Mouse (Mus musculus) stomach, postnatal 0 days (tissue): ENCODE data around the gene Spryd3.

ENCODE experiments used
- CTCF ChIP-seq: IDR thresholded peaks from 2 replicates; pipeline ENCODE4 v1.5.1; 2016; ENCODE audit warnings: antibody characterized with exemption, low read depth, mild to moderate bottlenecking, moderate library complexity
- EP300 ChIP-seq: optimal IDR thresholded peaks from 2 replicates; pipeline ENCODE3; 2016; ENCODE audit warnings: antibody characterized with exemption

DNA sequence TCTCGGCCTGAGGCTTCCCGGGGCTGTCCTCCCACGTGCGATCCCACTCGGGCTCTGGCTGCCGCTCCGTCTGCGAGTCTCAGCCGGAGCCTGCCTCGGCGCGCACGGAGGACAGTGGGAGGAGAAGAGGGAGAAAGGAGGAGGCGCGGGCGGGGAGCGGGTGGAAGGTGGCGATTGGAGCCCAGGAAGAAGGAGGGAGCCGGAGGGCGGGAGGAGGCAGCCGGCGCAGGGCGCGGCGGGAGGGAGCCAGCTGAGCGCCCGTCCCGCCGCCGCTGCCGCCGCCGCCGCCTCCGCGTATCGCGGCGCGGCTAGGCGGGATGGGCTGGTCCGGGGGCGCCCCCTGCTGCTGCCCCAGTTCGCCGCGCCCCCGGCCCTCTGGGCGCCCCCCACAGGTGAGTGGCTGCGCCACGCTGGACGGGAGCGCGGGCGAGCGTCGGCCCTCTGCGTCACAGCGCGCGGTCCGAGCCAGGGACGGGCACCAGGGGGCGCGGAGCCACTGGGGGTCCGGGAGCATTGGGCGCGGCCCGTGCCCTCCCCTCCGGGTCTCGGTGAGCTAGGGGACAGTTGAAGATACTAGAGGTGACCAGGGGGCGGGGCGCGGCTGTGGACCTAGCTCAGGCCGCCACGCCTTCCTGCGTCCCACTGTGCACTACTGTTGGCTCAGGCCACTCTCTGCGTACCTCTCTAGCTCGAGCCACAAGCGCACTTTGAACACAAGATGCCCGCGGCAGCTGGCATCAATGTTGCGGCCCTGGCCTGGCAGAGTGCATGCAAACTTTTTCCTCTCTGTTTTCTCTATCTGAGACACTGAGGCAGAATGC, 35.7 kb downstream of the Spryd3 start, which contains the start of gene Tns2:
- peak; percentile 68 for TF ChIP-seq CTCF
- no peak for TF ChIP-seq EP300
